Mouse (Mus musculus): ENCODE measurements at regions not wholly inside any gene's neighbourhood (a gene's known extent, or its start where the extent isn't known, plus 50 kb on each side); places are given as distances from the start of the nearest gene placed in this dataset.

DNA sequence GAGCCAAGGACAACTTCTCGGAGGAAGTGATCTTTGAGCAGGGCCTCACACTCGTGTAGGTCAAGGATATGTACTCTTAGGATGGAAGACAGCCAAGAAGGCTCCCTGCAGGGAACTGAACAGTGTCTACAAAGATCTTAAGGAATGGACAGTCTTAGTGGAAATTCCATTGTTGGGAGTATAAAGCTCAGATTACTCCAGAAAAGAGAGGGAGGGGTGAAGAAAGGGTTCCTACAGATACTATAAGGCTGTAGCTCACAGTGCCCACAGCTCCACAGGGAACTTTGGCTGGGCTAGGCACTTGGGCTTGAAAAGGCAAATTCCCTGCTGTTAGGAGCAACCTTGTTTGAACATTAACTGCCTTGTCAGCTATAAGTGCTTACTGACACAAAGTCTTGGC, 85.6 kb upstream of the Slc1a4 start:
- H3K4me1 ChIP-seq (ENCODE audit: control insufficient read depth, insufficient read depth, low read length): no peaks in the 10 kb centered on the region
- H3K9me3 ChIP-seq (replicated peaks; ENCODE audit: control insufficient read depth, low read length, poor library complexity, severe bottlenecking): no peaks in the 10 kb centered on the region
- no peak overlapping the region for H3K9ac ChIP-seq (ENCODE audit: low read depth, low read length)
- no peak overlapping the region for H3K4me3 ChIP-seq (ENCODE audit: low read depth, low read length)
- no peak for ATAC-seq
- no peaks in the 10 kb centered on the region for H3K36me3 ChIP-seq (ENCODE audit: control insufficient read depth, insufficient read depth, low read length)
- WGBS: 72% methylated on average over 2 of the region's 2 CpGs
- H3K4me2 ChIP-seq (ENCODE audit: low read length): no peak overlapping the region
- H3K27ac ChIP-seq (ENCODE audit: low read length): no peak overlapping the region
- no peaks in the 10 kb centered on the region for H3K27me3 ChIP-seq (ENCODE audit: control insufficient read depth, insufficient read depth, low read depth, low read length)

DNA sequence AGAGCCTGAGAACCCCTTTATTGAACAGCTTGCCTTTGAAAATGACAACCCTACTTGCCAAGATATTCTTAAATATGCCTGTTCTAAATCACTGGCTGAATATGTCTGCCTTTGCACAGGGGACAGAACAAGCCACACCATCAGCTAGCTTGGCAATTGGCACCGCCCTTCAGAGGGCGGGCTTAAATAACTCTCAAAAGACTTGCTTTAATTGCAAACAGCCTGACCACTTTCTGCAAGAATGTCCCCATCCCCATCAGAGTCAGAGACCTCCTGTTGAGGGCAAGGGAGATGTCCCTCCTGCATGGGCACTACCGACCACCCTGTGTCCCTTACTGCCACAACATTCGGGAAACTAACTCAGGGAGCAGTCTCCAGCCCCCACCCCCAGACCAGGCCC, 88.4 kb upstream of the Slc1a4 start:
- no peaks in the 10 kb centered on the region for H3K9me3 ChIP-seq (replicated peaks; ENCODE audit: control insufficient read depth, low read length, poor library complexity, severe bottlenecking)
- WGBS: 92% methylated on average over 4 of the region's 4 CpGs
- H3K4me2 ChIP-seq (ENCODE audit: low read length): no peak overlapping the region
- no peaks in the 10 kb centered on the region for H3K4me1 ChIP-seq (ENCODE audit: control insufficient read depth, insufficient read depth, low read length)
- H3K27ac ChIP-seq (ENCODE audit: low read length): no peak overlapping the region
- no peak overlapping the region for H3K4me3 ChIP-seq (ENCODE audit: low read depth, low read length)
- ATAC-seq: no peak
- H3K36me3 ChIP-seq (ENCODE audit: control insufficient read depth, insufficient read depth, low read length): no peaks in the 10 kb centered on the region
- no peak overlapping the region for H3K9ac ChIP-seq (ENCODE audit: low read depth, low read length)
- H3K27me3 ChIP-seq (ENCODE audit: control insufficient read depth, insufficient read depth, low read depth, low read length): no peaks in the 10 kb centered on the region

DNA sequence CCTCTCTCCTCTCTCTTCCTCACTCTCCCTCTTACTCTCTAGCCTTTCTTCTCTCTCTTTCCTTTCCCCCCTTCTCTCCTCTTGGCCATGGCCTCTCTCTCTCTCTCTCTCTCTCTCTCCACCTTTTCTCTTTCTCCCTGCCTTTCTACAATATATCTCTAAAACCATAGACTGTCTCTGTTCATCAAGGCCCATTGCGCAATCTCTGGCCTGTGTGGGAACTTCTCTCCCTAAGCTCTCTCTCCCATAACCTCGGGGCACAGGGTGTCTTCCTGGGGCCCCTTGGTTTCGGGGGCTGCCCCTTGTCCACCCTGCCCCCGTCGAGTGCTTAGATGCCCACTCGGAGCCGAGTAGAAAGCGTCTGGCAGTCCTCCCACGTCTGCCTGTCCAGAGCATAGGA, 103.5 kb upstream of the Slc1a4 start:
- Histone ChIP-seq H3K36me3 (ENCODE audit: control insufficient read depth, insufficient read depth, low read length) (no peaks in the 10 kb centered on the region), H3K9me3 (replicated peaks; ENCODE audit: control insufficient read depth, low read length, poor library complexity, severe bottlenecking) (no peaks in the 10 kb centered on the region), H3K9ac (ENCODE audit: low read depth, low read length) (no peak overlapping the region), H3K4me3 (ENCODE audit: low read depth, low read length) (no peak overlapping the region), H3K27me3 (ENCODE audit: control insufficient read depth, insufficient read depth, low read depth, low read length) (no peaks in the 10 kb centered on the region), H3K4me2 (ENCODE audit: low read length) (no peak overlapping the region), H3K27ac (ENCODE audit: low read length) (no peak overlapping the region), H3K4me1 (ENCODE audit: control insufficient read depth, insufficient read depth, low read length) (no peaks in the 10 kb centered on the region)
- ATAC-seq: no peak
- 85% methylated on average over 9 of the region's 9 CpGs for WGBS

DNA sequence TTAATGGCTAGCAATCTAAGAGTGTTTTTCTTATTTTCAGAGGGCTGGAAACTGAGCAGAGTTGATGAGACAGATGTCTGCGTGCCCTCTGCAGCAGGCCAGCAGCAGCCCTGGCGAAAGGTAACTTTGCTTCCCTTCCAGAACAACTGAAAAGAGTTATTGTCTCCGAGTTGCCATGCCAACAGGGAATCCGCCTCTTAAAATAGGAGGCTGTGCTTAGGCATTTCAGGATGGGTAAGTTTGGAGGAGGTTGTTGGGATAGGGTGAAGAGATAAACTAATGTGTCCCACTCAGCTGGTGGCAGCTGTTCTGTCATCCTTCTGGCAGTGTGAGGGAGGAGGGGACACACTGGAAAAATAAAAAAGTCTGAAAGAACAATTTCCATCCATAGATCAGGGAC, 100.6 kb upstream of the Sertad2 start:
- H3K4me2 ChIP-seq (ENCODE audit: low read length): no peak overlapping the region
- ATAC-seq: no peak
- WGBS: 10% methylated on average over 4 of the region's 4 CpGs
- H3K9me3 ChIP-seq (replicated peaks; ENCODE audit: control insufficient read depth, low read length, poor library complexity, severe bottlenecking): 0 out of 2 replicates have a peak, but pooled peaks cover under 1% of the 10 kb centered on the region
- H3K9ac ChIP-seq (ENCODE audit: low read depth, low read length): no peak overlapping the region
- no peaks in the 10 kb centered on the region for H3K36me3 ChIP-seq (ENCODE audit: control insufficient read depth, insufficient read depth, low read length)
- H3K4me3 ChIP-seq (ENCODE audit: low read depth, low read length): no peak overlapping the region
- H3K27ac ChIP-seq (ENCODE audit: low read length): no peak overlapping the region
- peaks cover 16% of the 10 kb centered on the region for H3K4me1 ChIP-seq (ENCODE audit: control insufficient read depth, insufficient read depth, low read length)
- H3K27me3 ChIP-seq (ENCODE audit: control insufficient read depth, insufficient read depth, low read depth, low read length): no peaks in the 10 kb centered on the region

GRCm38 (mm10) chr11:20445061-20445902, 97.8 kb upstream of the Sertad2 start:
- WGBS: 13% methylated on average over 17 of the region's 18 CpGs
- Histone ChIP-seq H3K9me3 (replicated peaks; ENCODE audit: control insufficient read depth, low read length, poor library complexity, severe bottlenecking) (peaks cover 3% of the 10 kb centered on the region; the same call in 1 of the 2 replicates), H3K4me2 (ENCODE audit: low read length) (peak overlapping the region; percentile 45), H3K36me3 (ENCODE audit: control insufficient read depth, insufficient read depth, low read length) (no peaks in the 10 kb centered on the region), H3K27me3 (ENCODE audit: control insufficient read depth, insufficient read depth, low read depth, low read length) (no peaks in the 10 kb centered on the region), H3K9ac (ENCODE audit: low read depth, low read length) (peak overlapping the region; percentile 33; the same call in 1 of the 2 replicates), H3K4me3 (ENCODE audit: low read depth, low read length) (peak overlapping the region; percentile 13), H3K27ac (ENCODE audit: low read length) (no peak overlapping the region), H3K4me1 (ENCODE audit: control insufficient read depth, insufficient read depth, low read length) (peaks cover 16% of the 10 kb centered on the region)
- peak; percentile 41 for ATAC-seq

DNA sequence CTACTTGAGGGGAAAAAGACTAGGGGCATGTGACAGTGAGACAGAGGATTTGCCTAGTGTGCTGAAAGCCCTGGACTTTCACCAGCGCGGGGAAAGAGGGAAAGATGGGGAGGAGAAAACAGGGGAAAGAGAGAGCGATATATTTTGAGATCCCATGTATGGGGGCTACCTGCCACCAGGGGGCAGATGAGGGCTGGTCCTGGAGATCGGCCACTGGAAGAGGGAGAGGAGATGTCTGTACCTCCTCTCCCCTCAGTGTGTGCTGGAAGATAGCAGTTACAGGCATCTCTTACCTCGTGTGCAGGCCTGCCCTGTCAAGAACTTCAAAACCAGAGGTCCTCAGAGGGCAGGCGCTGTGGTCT, 97.2 kb upstream of the Sertad2 start:
- peaks cover 16% of the 10 kb centered on the region for H3K4me1 ChIP-seq (ENCODE audit: control insufficient read depth, insufficient read depth, low read length)
- H3K27ac ChIP-seq (ENCODE audit: low read length): no peak overlapping the region
- H3K9me3 ChIP-seq (replicated peaks; ENCODE audit: control insufficient read depth, low read length, poor library complexity, severe bottlenecking): peaks cover 3% of the 10 kb centered on the region; the same call in 1 of the 2 replicates
- H3K36me3 ChIP-seq (ENCODE audit: control insufficient read depth, insufficient read depth, low read length): no peaks in the 10 kb centered on the region
- WGBS: 4% methylated on average over 6 of the region's 6 CpGs
- H3K4me3 ChIP-seq (ENCODE audit: low read depth, low read length): peak overlapping the region; percentile 13
- H3K4me2 ChIP-seq (ENCODE audit: low read length): peak overlapping the region; percentile 45
- peak overlapping the region; percentile 33; the same call in 1 of the 2 replicates for H3K9ac ChIP-seq (ENCODE audit: low read depth, low read length)
- H3K27me3 ChIP-seq (ENCODE audit: control insufficient read depth, insufficient read depth, low read depth, low read length): no peaks in the 10 kb centered on the region
- peak; percentile 70 for ATAC-seq

GRCm38 (mm10) chr11:20452901-20453300, 90.2 kb upstream of the Sertad2 start:
- Histone ChIP-seq H3K4me1 (ENCODE audit: control insufficient read depth, insufficient read depth, low read length) (peaks cover 8% of the 10 kb centered on the region; the same call in 1 of the 2 replicates), H3K9ac (ENCODE audit: low read depth, low read length) (no peak overlapping the region), H3K36me3 (ENCODE audit: control insufficient read depth, insufficient read depth, low read length) (no peaks in the 10 kb centered on the region), H3K4me3 (ENCODE audit: low read depth, low read length) (no peak overlapping the region), H3K27ac (ENCODE audit: low read length) (no peak overlapping the region), H3K27me3 (ENCODE audit: control insufficient read depth, insufficient read depth, low read depth, low read length) (no peaks in the 10 kb centered on the region), H3K4me2 (ENCODE audit: low read length) (no peak overlapping the region), H3K9me3 (replicated peaks; ENCODE audit: control insufficient read depth, low read length, poor library complexity, severe bottlenecking) (no peaks in the 10 kb centered on the region)
- WGBS: 86% methylated on average over 4 of the region's 4 CpGs
- no peak for ATAC-seq

DNA sequence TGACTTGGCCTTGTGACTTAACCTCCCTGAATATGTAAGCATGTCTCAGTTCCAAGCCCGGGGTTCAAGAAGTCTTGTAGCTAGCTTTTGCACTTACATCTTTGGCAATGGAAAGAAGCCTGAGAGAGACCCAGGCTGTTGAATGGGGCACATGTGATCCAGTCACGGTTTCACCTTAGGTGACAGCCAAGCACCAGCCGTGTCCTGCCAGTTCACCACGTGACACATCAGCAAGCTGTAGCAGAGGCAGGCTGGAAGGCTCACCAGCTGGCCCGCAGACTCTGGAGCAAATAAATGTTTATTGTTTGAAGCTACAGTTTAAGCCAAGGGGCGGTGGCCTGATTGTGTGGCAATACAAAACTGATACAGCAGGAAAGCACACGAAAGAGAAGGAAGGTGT, 89.3 kb upstream of the Sertad2 start:
- no peak overlapping the region for H3K4me3 ChIP-seq (ENCODE audit: low read depth, low read length)
- 70% methylated on average over 7 of the region's 7 CpGs for WGBS
- no peak for ATAC-seq
- H3K27me3 ChIP-seq (ENCODE audit: control insufficient read depth, insufficient read depth, low read depth, low read length): no peaks in the 10 kb centered on the region
- H3K4me2 ChIP-seq (ENCODE audit: low read length): no peak overlapping the region
- H3K4me1 ChIP-seq (ENCODE audit: control insufficient read depth, insufficient read depth, low read length): peaks cover 8% of the 10 kb centered on the region; the same call in 1 of the 2 replicates
- H3K9ac ChIP-seq (ENCODE audit: low read depth, low read length): no peak overlapping the region
- H3K9me3 ChIP-seq (replicated peaks; ENCODE audit: control insufficient read depth, low read length, poor library complexity, severe bottlenecking): no peaks in the 10 kb centered on the region
- no peaks in the 10 kb centered on the region for H3K36me3 ChIP-seq (ENCODE audit: control insufficient read depth, insufficient read depth, low read length)
- H3K27ac ChIP-seq (ENCODE audit: low read length): no peak overlapping the region

DNA sequence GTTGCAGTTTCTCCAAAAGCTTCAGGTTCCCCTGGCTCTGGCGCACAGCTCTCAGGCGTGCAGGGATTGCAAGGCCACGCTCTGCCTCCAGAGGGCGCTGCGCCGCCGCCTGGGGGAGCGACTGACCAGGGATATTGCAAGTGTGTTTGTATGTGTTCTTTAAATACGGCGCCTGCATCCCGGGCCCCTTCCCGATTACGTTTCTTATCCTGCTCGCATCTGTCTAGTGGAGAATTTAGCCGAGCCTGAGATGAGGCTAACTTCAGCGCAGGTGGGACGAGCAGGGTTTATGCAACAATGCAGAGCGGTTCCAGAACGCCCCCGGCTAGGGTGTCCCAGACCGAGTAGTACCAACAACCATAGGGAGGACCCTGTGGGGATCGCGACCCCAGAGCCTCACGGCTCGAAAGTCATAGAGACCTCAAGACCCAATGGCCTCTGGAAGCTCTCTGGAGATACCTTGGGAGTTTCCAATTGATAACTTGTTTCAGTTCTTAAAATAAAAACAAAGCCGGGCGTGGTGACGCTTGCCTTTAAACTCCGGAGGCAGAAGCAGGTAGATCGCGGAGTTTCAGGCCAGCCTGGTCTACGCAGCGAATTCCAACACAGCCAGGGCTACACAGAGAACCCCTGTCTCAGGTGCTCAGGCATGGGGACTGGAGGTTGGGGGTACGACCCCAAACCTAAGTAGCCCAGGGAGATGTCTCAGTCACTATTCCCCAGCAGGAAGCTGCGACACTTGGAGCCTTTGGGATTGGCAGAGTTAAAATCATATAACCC, 87.8 kb upstream of the Sertad2 start:
- Histone ChIP-seq H3K9me3 (replicated peaks; ENCODE audit: control insufficient read depth, low read length, poor library complexity, severe bottlenecking) (no peaks in the 10 kb centered on the region), H3K4me2 (ENCODE audit: low read length) (peak overlapping the region; percentile 95), H3K4me3 (ENCODE audit: low read depth, low read length) (peak overlapping the region; percentile 53), H3K27me3 (ENCODE audit: control insufficient read depth, insufficient read depth, low read depth, low read length) (no peaks in the 10 kb centered on the region), H3K36me3 (ENCODE audit: control insufficient read depth, insufficient read depth, low read length) (no peaks in the 10 kb centered on the region), H3K9ac (ENCODE audit: low read depth, low read length) (peak overlapping the region; percentile 60), H3K4me1 (ENCODE audit: control insufficient read depth, insufficient read depth, low read length) (peaks cover 8% of the 10 kb centered on the region; the same call in 1 of the 2 replicates), H3K27ac (ENCODE audit: low read length) (no peak overlapping the region)
- ATAC-seq: peak; percentile 89
- under 1% methylated on average over 35 of the region's 35 CpGs for WGBS
